Mouse (Mus musculus) heart, embryonic 15.5 days (tissue): ENCODE measurements around the gene Chrne. TPM values are rescaled to one million over a fixed set of nuclear protein-coding genes. Genes with fewer than 3 reads are reported as not detected.
A peak's percentile ranks its signal among the peaks of the same experiment; 100 is the strongest.

Experiments used
- ATAC-seq: fragments of 200-750 bp; cut with Nextera tagmentation; replicated peaks from 2 replicates; pipeline ENCODE4 v1.8.0; 2017; ENCODE audit warnings: low read depth, moderate TSS enrichment; ENCODE audit not compliant: insufficient number of reproducible peaks, insufficient read depth, low FRiP score
- H3K27ac ChIP-seq: fragments of 300-500 bp; sonication (generic); 2 replicates; pipeline ENCODE4 v1.5.1; 2015; ENCODE audit warnings: mild to moderate bottlenecking, inconsistent platforms
- H3K27me3 ChIP-seq: fragments of 300-500 bp; sonication (generic); 2 replicates; pipeline ENCODE4 v1.6.1; 2015; ENCODE audit warnings: inconsistent platforms
- H3K36me3 ChIP-seq: fragments of 300-500 bp; sonication (generic); 2 replicates; pipeline ENCODE4 v1.6.1; 2015; ENCODE audit warnings: mild to moderate bottlenecking, inconsistent platforms
- H3K4me1 ChIP-seq: fragments of 300-500 bp; sonication (generic); replicated peaks from 2 replicates; pipeline ENCODE4 v1.6.1; 2015; ENCODE audit warnings: inconsistent platforms
- H3K4me2 ChIP-seq: fragments of 300-500 bp; sonication (generic); 2 replicates; pipeline ENCODE4 v1.6.1; 2015; ENCODE audit warnings: inconsistent platforms, mild to moderate bottlenecking, moderate library complexity
- H3K4me3 ChIP-seq: fragments of 300-500 bp; sonication (generic); 2 replicates; pipeline ENCODE4 v1.5.1; 2015; ENCODE audit warnings: mild to moderate bottlenecking, inconsistent platforms
- H3K9ac ChIP-seq: fragments of 300-500 bp; sonication (generic); 2 replicates; pipeline ENCODE4 v1.6.1; 2015; ENCODE audit warnings: mild to moderate bottlenecking, inconsistent platforms
- H3K9me3 ChIP-seq: fragments of 300-500 bp; sonication (generic); replicated peaks from 2 replicates; pipeline ENCODE4 v1.6.1; 2016; ENCODE audit warnings: inconsistent platforms
- WGBS: fragments of 180-500 bp; shearing (Covaris S2); methylation state at CpG from one replicate; pipeline ENCODE4 v1.1.7; 2015; ENCODE audit warnings: mixed read lengths; 5-methylcytosine and 5-hydroxymethylcytosine counted together
- polyA plus RNA-seq: library from polyadenylated mRNA; unstranded; fragments of >200 nt; fragmentation: Nextera tagmentation; extraction: Ambion mirVana; gene quantifications from 2 replicates; pipeline ENCODE4 v1.2.1, GENCODE M21; 2015

Gene Chrne
- polyA plus RNA-seq, 1 experiment from 2014 or later: not detected

DNA sequence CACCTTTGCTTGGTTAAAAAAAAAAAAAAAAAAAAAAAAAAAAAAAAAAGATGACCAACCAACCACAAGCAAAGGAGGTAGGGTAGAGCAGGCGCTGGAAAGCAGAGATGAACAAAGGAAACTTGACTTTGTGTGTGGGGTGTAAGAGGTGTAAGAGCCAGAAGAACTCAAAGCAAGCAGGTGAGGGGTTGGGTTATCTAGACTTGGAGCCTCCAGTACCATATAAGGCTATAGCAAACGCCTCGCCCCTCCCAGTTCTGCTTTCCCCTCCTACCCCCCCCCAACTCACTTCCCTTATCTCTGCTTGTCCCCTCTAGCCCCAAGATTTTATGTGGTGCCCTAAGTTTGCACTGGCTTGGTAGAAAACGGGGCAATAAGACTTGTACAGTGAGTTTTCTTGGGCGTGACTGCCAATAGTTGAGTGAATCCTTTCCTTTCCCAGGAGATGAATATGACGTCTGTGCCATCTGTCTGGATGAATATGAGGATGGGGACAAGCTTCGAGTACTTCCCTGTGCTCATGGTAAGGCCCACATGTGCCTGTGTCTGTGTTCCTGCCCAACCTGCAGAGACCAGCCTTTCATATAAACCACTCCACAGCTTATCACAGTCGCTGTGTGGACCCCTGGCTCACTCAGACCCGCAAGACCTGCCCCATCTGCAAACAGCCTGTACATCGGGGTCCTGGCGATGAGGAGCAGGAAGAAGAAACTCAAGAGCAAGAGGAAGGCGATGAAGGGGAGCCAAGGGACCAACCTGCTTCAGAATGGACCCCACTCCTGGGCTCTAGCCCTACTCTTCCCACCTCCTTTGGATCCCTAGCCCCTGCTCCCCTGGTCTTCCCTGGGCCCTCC is 31.5 kb upstream of the Chrne start:
- H3K27me3 ChIP-seq: no peaks in the 10 kb centered on the region
- no peaks in the 10 kb centered on the region for H3K9me3 ChIP-seq
- no peak for ATAC-seq
- peaks cover 62% of the 10 kb centered on the region for H3K4me1 ChIP-seq
- no peak overlapping the region for H3K4me3 ChIP-seq
- peak overlapping the region; percentile 28 for H3K27ac ChIP-seq
- WGBS: 64% methylated on average over 12 of the region's 12 CpGs
- peaks cover 37% of the 10 kb centered on the region for H3K36me3 ChIP-seq
- peak overlapping the region; percentile 7; the same call in 1 of the 2 replicates for H3K4me2 ChIP-seq
- no peak overlapping the region for H3K9ac ChIP-seq

DNA sequence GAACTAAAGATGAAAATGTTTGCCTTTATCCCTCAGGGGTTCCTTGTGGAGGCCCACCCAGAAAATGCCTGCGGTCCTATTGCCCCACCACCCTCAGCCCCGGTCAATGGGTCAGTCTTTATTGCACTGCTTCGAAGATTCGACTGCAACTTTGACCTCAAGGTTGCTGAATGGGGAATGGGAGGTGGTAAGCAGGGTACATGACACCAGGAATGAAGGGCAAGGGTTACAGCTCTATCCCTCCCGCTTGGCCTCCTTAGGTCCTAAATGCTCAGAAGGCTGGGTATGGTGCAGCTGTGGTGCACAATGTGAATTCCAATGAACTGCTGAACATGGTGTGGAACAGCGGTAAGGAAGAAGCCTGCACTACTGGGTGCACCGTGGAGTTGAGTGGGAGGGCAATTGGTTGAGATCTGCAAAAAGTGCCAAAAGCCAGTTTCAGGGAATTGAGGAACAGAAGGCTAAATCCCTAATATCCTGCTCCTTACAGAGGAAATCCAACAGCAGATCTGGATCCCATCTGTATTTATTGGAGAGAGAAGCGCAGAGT is 30.2 kb upstream of the Chrne start:
- Histone ChIP-seq H3K4me3 (no peak overlapping the region), H3K4me1 (peaks cover 66% of the 10 kb centered on the region), H3K36me3 (peaks cover 47% of the 10 kb centered on the region), H3K27me3 (no peaks in the 10 kb centered on the region), H3K9me3 (no peaks in the 10 kb centered on the region), H3K4me2 (peak overlapping the region; percentile 2; the same call in 1 of the 2 replicates), H3K27ac (0 out of 2 replicates have a peak overlapping the region, but pooled peaks have one; percentile 5), H3K9ac (0 out of 2 replicates have a peak overlapping the region, but pooled peaks have one; percentile 4)
- no peak for ATAC-seq
- 76% methylated on average over 8 of the region's 8 CpGs for WGBS

DNA sequence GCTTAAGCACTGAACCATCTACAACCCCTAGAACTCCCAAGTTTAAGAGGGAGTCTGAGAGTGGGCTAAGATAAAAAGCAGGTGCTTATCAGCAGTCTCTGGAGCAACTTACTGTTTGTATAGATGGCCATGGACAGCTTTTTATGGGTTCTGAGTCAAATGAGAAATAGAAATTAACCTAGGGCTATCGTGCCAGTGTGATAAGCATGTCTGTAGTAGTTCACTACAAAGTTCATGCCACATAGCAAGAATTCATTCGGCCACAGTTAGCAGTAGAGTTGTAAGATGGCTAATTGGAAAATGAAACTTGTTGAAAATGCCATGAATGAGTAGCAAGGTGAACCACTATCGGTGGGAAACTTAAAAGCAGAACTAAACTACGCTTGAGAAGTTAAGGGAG is 29.5 kb upstream of the Chrne start:
- peaks cover 66% of the 10 kb centered on the region for H3K4me1 ChIP-seq
- peaks cover 50% of the 10 kb centered on the region for H3K36me3 ChIP-seq
- H3K27ac ChIP-seq: 0 out of 2 replicates have a peak overlapping the region, but pooled peaks have one; percentile 95
- H3K9me3 ChIP-seq: no peaks in the 10 kb centered on the region
- peak overlapping the region; percentile 79 for H3K9ac ChIP-seq
- peak overlapping the region; percentile 85 for H3K4me2 ChIP-seq
- no peak for ATAC-seq
- 69% methylated on average over 4 of the region's 4 CpGs for WGBS
- peak overlapping the region; percentile 72 for H3K4me3 ChIP-seq
- no peaks in the 10 kb centered on the region for H3K27me3 ChIP-seq

DNA sequence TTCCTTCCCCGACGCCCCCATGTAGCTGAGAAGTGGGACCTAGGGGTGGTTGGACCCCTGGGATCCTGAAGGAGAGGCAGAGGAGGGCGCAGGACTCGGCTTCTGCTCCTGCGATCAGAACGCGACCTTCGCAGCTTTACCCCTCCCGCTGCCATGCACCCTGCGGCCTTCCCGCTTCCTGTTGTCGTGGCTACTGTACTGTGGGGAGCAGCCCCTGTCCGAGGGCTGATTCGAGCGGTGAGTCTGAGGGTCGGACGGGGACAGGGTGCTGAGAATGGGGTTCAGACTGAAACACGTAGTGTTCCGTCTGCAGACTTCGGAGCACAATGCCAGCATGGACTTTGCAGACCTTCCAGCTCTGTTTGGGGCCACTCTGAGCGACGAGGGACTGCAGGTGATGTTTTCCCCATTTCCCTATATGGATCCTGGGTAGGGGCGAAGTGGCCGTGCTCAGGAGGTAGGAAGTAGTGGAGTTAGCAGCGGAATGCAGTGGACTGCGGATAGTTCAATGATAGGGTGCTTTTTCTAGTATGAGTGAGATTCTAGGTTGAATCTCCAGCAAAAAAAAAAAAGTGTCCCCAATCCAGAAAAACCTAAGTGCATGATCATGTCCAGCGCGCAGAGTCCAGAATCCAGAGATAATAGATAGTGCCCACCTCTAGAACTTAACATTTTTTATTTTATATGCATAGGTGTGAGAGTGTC is 28.9 kb upstream of the Chrne start:
- peaks cover 62% of the 10 kb centered on the region for H3K4me1 ChIP-seq
- peak overlapping the region; percentile 72 for H3K4me3 ChIP-seq
- 3% methylated on average over 28 of the region's 28 CpGs for WGBS
- no peak for ATAC-seq
- H3K36me3 ChIP-seq: peaks cover 49% of the 10 kb centered on the region
- no peaks in the 10 kb centered on the region for H3K9me3 ChIP-seq
- no peaks in the 10 kb centered on the region for H3K27me3 ChIP-seq
- H3K27ac ChIP-seq: peak overlapping the region; percentile 95
- H3K9ac ChIP-seq: peak overlapping the region; percentile 79
- peak overlapping the region; percentile 85 for H3K4me2 ChIP-seq

DNA sequence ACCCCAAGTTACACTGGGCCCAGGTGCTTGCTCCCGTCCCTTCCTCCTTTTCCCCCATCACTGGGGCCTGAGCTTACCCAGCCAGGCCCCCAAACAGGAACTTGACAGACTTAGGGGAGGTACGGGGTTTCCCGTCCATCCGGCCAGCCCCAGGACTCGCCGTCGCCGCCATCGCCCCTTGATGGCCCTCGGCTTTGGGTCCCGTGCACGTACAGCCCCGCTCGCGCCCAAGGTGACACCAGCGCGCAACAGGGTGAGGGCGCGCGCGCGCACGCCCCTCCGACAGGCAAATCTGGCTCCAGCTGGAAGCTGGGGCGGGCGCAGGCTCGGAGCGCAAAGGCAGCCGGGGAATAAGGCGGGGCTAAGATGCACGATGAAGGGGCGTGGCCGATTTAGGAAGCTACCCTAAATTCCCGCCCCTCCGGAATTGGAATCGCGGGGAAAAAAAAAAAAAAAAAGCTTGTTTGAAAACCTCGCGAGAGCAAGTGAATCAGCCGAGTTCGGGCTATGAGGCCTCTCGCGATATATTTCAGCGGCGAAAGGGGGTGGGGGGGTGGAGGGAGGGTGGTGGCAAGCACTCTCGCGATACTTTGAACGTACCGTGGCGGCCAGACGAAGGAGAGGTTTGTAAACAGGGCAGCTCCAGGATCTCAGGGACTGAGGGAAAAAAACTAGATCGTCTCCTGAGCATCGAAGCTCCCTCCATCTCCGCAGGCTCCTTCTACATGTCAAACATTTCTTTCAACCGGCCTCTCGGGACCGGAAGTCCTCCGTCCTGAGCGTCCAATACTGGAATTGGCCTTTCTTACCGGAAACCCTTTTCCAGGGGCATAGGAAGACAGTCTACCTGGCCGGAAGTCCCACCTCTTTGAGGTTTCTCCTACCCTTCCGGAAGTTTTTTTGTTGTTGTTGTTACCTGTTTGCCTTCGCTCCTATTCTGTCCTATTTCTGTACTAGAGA is 28.0 kb upstream of the Chrne start, which contains the start of the genes Rnf167 and Slc25a11:
Rnf167 (plus strand) TSS at position 545 of the 960 bp plus-strand sequence.
Slc25a11 (minus strand) TSS at position 789 of the 960 bp plus-strand sequence.
- peak within 1 kb of the TSS; percentile 95 for H3K27ac ChIP-seq
- peak within 1 kb of the TSS; percentile 85 for H3K4me2 ChIP-seq
- no peaks in the 10 kb centered on the region for H3K9me3 ChIP-seq
- H3K4me3 ChIP-seq: peak within 1 kb of the TSS; percentile 72
- peak within 1 kb of the TSS; percentile 83 for H3K9ac ChIP-seq
- H3K36me3 ChIP-seq: peaks cover 40% of the 10 kb centered on the region
- under 1% methylated on average over 63 of the region's 63 CpGs for WGBS
- no peaks in the 10 kb centered on the region for H3K27me3 ChIP-seq
- peak; percentile 90 for ATAC-seq
- peaks cover 53% of the 10 kb centered on the region for H3K4me1 ChIP-seq

DNA sequence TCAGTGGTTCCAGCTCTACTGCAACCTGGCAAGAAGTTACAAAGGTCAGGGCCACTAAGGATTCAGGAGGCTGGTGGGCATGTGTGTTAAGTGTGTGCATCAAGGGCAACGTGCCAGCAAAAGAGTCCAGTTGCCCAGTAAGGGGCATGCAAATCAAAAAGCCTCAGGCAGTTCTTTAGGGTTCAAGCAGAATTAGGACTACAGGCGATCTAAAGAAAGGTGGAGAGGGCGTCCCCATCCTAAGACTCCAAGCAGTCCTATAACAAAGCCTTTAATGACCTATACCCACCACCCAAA is 27.2 kb upstream of the Chrne start:
- H3K4me3 ChIP-seq: peak overlapping the region; percentile 72
- H3K36me3 ChIP-seq: peaks cover 32% of the 10 kb centered on the region
- peak overlapping the region; percentile 95 for H3K27ac ChIP-seq
- H3K4me1 ChIP-seq: peaks cover 46% of the 10 kb centered on the region
- ATAC-seq: no peak
- H3K4me2 ChIP-seq: peak overlapping the region; percentile 73
- no peaks in the 10 kb centered on the region for H3K27me3 ChIP-seq
- peak overlapping the region; percentile 83 for H3K9ac ChIP-seq
- WGBS: 15% methylated on average over 3 of the region's 3 CpGs
- no peaks in the 10 kb centered on the region for H3K9me3 ChIP-seq

DNA sequence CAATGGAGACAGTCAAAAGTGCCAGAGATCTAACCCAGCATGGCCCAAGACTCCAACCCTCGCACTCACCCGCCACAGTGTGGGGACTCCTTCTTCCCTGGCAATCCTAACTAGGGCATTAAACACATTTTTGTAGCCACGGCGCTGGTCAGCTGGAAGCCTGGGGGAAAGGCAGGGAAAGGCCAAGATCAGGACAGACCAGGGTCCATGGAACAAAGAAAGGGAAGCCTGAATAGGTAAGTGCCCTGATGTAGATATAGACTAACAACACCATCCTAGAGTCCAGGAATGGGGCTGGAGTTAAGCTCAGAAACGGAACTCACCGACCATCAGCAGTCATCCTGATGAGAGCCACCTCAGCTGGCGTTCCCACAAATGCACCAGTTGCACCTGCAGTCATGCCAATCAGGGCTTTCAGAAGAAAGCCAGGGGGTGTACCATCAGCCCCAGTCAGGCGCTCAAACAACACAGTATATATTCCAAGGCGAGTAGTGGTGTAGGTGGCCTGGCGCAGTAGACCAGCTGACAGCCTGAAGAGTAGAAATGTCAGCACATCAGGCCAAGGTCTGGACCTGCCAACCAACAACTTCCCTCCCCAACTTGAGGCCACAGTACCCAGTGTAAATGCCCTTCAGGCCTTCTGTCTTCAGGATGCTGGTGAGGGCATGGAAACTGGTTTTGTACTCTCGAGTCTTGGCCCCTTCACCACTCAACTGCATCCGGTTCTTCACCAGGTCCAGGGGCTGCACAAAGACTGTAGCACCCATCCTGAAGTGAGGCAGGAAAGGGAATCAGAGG is 26.6 kb upstream of the Chrne start:
- Histone ChIP-seq H3K27ac (peak overlapping the region; percentile 95), H3K9ac (peak overlapping the region; percentile 83), H3K9me3 (no peaks in the 10 kb centered on the region), H3K27me3 (no peaks in the 10 kb centered on the region), H3K4me2 (peak overlapping the region; percentile 73), H3K4me3 (peak overlapping the region; percentile 72), H3K4me1 (peaks cover 42% of the 10 kb centered on the region), H3K36me3 (peaks cover 27% of the 10 kb centered on the region)
- 75% methylated on average over 12 of the region's 12 CpGs for WGBS
- no peak for ATAC-seq

DNA sequence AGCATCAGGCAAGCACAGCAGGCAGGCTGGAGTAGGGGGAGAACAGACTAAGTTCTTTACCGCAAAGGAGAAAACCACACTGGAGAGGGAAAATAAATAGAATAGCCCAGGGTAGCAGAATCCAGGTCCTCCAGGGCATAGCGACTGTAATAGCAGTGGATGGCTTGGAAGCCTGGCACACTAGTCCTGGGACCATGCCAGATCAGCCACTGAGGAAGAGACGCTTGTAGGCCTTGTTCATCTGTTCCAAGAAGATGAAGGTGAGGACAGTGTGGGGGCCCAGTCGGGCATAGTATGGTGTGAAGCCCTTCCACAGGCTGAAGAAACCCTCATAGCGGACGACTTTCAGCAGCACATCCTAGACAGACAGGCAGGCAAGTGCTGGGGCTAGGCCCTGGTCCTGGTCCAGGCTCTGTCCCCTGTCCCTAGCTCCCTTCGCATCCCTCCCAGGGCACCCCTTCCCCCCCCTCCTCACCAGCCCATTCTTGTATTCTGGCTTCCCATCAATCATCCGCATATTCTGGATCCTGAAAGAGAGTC is 25.6 kb upstream of the Chrne start:
- H3K9ac ChIP-seq: peak overlapping the region; percentile 83; the same call in 1 of the 2 replicates
- peaks cover 33% of the 10 kb centered on the region for H3K4me1 ChIP-seq
- 89% methylated on average over 8 of the region's 8 CpGs for WGBS
- peaks cover 19% of the 10 kb centered on the region for H3K36me3 ChIP-seq
- no peak overlapping the region for H3K27ac ChIP-seq
- peak overlapping the region; percentile 73; the same call in 1 of the 2 replicates for H3K4me2 ChIP-seq
- no peak for ATAC-seq
- no peak overlapping the region for H3K4me3 ChIP-seq
- H3K27me3 ChIP-seq: no peaks in the 10 kb centered on the region
- H3K9me3 ChIP-seq: no peaks in the 10 kb centered on the region

DNA sequence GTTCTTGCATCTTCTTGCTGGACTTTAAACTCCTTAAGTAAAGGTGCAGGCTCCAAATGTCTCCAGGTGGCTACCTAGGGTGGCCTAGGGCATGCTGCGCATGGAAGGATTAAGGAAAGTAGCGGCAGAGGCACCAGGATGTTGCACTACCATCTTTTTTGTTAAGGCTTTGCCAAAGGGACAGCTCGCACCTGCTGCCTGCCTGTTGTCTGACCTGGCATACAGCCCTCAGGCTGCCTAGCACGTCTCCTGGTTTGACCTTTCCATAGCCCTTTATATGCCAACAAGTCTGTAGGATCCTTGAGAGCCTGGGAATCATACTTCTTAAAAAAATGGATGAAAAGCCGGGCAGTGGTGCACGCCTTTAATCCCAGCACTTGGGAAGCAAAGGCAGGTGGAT is 24.0 kb upstream of the Chrne start:
- no peak for ATAC-seq
- 89% methylated on average over 6 of the region's 6 CpGs for WGBS
- no peak overlapping the region for H3K27ac ChIP-seq
- peaks cover 27% of the 10 kb centered on the region for H3K4me1 ChIP-seq
- no peak overlapping the region for H3K4me3 ChIP-seq
- H3K9me3 ChIP-seq: no peaks in the 10 kb centered on the region
- peaks cover 13% of the 10 kb centered on the region; the same call in 1 of the 2 replicates for H3K36me3 ChIP-seq
- no peak overlapping the region for H3K9ac ChIP-seq
- H3K27me3 ChIP-seq: no peaks in the 10 kb centered on the region
- H3K4me2 ChIP-seq: no peak overlapping the region

DNA sequence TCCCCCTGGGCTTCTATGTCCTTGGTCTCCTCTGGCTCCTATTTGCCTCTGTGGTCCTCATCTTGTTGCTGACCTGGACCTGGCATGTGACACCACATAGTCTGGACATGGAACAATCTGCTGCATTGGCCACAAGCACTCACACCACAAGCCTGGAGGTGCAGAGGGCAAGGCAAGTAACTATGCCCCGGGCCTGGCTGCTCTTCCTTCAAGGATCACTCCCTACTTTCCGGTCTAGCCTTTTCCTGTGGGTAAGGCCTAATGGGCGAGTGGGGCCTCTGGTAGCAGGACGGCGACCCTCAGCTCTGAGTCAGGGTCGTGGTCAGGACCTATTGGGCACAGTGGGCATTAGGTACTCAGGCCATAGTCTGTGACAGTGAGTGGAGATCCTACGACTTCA is 22.2 kb upstream of the Chrne start:
- Histone ChIP-seq H3K4me2 (no peak overlapping the region), H3K36me3 (peaks cover 13% of the 10 kb centered on the region; the same call in 1 of the 2 replicates), H3K9me3 (no peaks in the 10 kb centered on the region), H3K4me3 (no peak overlapping the region), H3K27ac (no peak overlapping the region), H3K4me1 (peaks cover 24% of the 10 kb centered on the region), H3K9ac (no peak overlapping the region), H3K27me3 (no peaks in the 10 kb centered on the region)
- ATAC-seq: no peak
- WGBS: 83% methylated on average over 7 of the region's 7 CpGs
